Comparison of ENCODE assay signal across 8 mouse cellular contexts in genomic region chr3:51727968-51728367, GRCm38 (mm10).
DNase-seq lines count a peak whose midpoint lies in the region; ATAC-seq lines count a peak whose summit lies in the region.

No protein-coding gene starts in this region.

- peaks cover 40% of the 10 kb centered on the region for H3K4me1 ChIP-seq in hindbrain, embryonic 12.5 days
- H3K4me1 ChIP-seq in midbrain, embryonic 11.5 days (ENCODE audit: control insufficient read depth, insufficient read depth, low read length) = peaks cover 16% of the 10 kb centered on the region

- H3K4me3 ChIP-seq in hindbrain, embryonic 12.5 days = no peak overlapping the region
- H3K4me3 ChIP-seq in midbrain, embryonic 11.5 days (ENCODE audit: low read depth, low read length) = no peak overlapping the region

- peak; percentile 38 to 41 for DNase-seq in cerebellum, postnatal 10 days
- DNase-seq in cerebellum, adult 8-10 months = no peak
- DNase-seq in left cerebral cortex, postnatal 14 days (ENCODE audit: low spot score in 2 of 2) = peak; percentile 31 to 41
- no peak for DNase-seq in left cerebral cortex, postnatal 10 days (ENCODE audit: extremely low spot score in 1 of 2, low spot score in 2 of 2)
- DNase-seq in midbrain, embryonic 11.5 days (ENCODE audit: low spot score, missing footprints) = no peak
- no peak for DNase-seq in adrenal gland, postnatal 10 days
- no peak for DNase-seq in spleen, postnatal 14 days (ENCODE audit: low spot score in 2 of 2)

- no peaks in the 10 kb centered on the region for H3K36me3 ChIP-seq in hindbrain, embryonic 12.5 days
- H3K36me3 ChIP-seq in midbrain, embryonic 11.5 days (ENCODE audit: control insufficient read depth, insufficient read depth, low read length) = no peaks in the 10 kb centered on the region

- H3K9ac ChIP-seq in hindbrain, embryonic 12.5 days = no peak overlapping the region
- no peak overlapping the region for H3K9ac ChIP-seq in midbrain, embryonic 11.5 days (ENCODE audit: low read length)

- no peak for ATAC-seq in hindbrain, embryonic 12.5 days (ENCODE audit: low FRiP score)
- ATAC-seq in midbrain, embryonic 11.5 days (ENCODE audit: low FRiP score) = no peak

- intact Hi-C loops in left cerebral cortex, postnatal 14 days (cut with DNase I) = no loop called here
- intact Hi-C loops in left cerebral cortex, postnatal 10 days (cut with DNase I) = no loop called here

- 78% methylated on average over 8 of the region's 8 CpGs for WGBS in hindbrain, embryonic 12.5 days
- WGBS in midbrain, embryonic 11.5 days = 81% methylated on average over 8 of the region's 8 CpGs

- peak overlapping the region; percentile 52; the same call in 1 of the 2 replicates for H3K27ac ChIP-seq in hindbrain, embryonic 12.5 days
- peak overlapping the region; percentile 20; the same call in 1 of the 2 replicates for H3K27ac ChIP-seq in midbrain, embryonic 11.5 days (ENCODE audit: low read depth, low read length)

- no peaks in the 10 kb centered on the region for H3K27me3 ChIP-seq in hindbrain, embryonic 12.5 days
- H3K27me3 ChIP-seq in midbrain, embryonic 11.5 days (ENCODE audit: control insufficient read depth, insufficient read depth, low read length) = no peaks in the 10 kb centered on the region

- no peaks in the 10 kb centered on the region for H3K9me3 ChIP-seq in hindbrain, embryonic 12.5 days (replicated peaks)
- H3K9me3 ChIP-seq in midbrain, embryonic 11.5 days (ENCODE audit: control insufficient read depth, low read length) = no peaks in the 10 kb centered on the region

- no peak overlapping the region for H3K4me2 ChIP-seq in hindbrain, embryonic 12.5 days (replicated peaks)
- no peak overlapping the region for H3K4me2 ChIP-seq in midbrain, embryonic 11.5 days

Comparison
In these comparisons a context has a peak if more than half of its experiments do, and no peak if none do; other contexts are left out.
1. DNase-seq: peak in cerebellum, postnatal 10 days (2 of 2) and left cerebral cortex, postnatal 14 days (2 of 2); none in cerebellum, adult 8-10 months (single experiment), left cerebral cortex, postnatal 10 days (0 of 2), midbrain, embryonic 11.5 days (single experiment), adrenal gland, postnatal 10 days (single experiment) and spleen, postnatal 14 days (0 of 2).